Mouse (Mus musculus) liver, adult 2 months (tissue): ENCODE measurements around the gene Cct8.

ENCODE experiments used
- CTCF ChIP-seq: fragments of 200-500 bp; IDR thresholded peaks from 2 replicates; pipeline ENCODE4 v1.5.1; 2011; ENCODE audit warnings: low read depth, low read length, control low read depth
- POLR2A ChIP-seq: fragments of 200-500 bp; IDR thresholded peaks from 2 replicates; pipeline ENCODE4 v1.6.1; 2011; ENCODE audit warnings: low read length, control low read depth; ENCODE audit not compliant: insufficient read depth; ENCODE audit errors: extremely low read depth

GRCm38 (mm10) chr16:87496728-87497127 is 1.1 kb upstream of the Cct8 start:
- TF ChIP-seq CTCF (no peak), POLR2A (no peak)
